Mouse (Mus musculus): ENCODE measurements around the gene Kcnab1.

Gene Kcnab1

DNA sequence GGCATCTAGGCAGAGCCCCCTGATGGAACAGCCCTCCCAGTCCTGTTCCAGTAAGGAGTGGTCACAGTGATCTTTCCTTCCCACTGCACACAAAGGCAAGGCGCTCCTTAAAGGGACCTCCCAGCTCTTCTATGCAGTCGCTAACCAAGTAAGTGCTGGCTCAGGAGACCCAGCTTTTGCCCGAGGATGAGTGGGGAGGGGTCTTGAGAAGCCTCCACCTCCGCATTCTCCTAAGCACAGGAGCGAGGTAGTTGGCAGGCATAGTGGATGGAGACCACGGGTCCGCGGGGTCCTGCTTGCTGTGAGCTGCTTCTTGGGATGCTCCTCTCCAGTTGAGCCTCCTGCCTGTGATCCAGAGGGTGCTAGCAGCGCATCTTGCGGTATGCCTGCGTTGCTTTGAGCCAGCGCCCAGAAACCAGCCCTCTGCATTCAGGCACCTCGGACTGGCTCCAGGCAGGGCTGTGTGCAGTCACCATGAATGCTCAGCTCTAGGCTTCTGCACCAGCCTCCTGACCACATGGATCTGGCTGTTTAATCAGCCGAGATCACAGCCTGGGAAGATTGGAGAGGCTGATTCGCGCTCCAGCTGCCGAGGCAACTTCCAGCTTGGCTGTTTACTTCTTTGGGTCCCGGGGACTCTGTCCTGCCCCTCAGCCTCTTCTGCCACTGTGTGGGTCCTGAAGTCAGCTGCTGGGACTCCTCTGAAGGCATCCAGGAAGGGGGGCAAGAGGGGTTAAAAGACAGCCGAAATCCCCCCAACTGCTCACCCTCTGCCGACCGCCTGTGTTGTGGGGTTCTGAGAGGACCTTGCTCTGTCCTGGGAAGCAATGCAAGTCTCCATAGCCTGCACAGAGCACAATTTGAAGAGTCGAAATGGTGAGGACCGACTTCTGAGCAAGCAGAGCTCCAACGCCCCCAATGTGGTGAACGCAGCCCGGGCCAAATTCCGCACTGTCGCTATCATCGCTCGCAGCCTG is at the start of gene Kcnab1:
Gene Kcnab1, plus strand, starts transcription at position 440 of the 977 bp plus-strand sequence.
- DNase-seq = no peak

DNA sequence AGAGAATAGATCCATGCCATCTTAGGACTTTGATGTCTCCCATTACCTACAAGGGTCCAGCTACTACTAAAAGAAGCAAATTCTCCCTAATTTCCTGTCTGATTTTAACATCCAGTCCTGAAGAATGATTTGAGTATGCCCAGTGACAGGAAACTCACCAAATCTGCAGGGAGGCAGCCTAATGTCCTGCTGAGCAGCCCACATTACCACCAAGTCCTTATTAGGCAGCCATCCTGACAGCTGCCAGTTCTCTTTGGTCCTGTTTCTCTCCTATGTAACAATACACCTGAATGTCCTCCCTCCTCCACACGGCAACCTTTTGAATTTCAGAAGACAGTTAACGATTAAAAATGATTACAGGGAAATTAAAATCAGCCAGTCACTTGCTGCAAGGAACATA is 20.9 kb upstream of the Kcnab1 start:
- DNase-seq = no peak

DNA sequence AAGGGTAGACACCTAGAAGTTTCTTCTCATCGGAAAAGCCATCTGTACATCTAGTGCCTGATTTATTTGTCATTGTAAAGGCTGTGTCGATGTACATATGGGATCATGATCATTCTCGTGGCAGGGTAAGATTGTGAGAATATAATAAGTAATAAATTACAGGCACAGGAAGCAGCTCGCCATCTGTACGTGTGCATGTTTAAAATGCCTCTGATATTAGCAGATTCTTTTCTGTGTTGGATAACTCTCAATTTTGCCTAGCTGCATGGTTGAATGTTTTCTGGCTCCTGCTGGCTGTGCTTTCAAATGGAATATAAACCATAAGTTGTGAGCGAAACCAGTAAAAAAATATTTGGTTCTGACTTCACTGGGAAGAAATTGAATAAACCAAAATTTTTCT is 5.1 kb upstream of the Kcnab1 start:
- no peak for DNase-seq

DNA sequence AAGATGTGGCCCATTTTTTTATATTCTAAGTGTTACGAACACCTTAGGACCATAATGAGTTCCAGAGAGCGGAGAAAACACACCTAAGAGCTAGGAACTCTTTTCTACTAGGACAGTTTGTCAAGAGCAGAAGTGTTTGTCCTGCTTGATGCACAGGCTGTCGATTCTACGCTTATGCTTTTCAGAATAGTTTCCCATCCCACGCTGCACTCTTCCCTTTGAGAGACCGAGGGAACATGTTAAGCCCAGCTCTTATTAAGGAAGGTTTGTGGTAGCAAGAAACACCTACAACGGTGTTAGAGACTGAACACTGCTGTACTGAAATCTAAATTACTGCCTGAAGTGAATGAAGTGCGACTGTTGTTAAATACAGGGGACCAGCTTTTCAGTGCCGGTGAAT is 1.0 kb downstream of the Kcnab1 start:
- no peak for DNase-seq

DNA sequence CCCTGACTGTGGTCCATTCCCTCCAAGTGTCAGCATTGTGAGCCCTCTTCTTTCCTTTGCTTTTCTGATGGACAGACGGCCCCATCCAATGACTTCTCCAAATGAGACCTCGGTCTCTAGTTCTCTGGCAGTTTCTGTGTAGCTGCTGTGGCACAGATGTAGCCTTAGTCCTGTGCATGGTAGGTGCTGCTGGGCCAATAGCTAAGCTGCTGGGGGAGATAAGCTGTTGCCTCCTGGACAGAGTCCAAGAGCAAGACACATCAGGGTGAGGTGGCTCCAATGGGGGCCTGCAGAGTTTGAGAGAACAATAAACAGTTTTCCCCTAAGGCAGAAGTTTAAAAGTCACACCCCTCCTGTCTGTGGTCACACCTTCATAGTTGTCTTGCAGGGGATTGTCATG is 2.0 kb downstream of the Kcnab1 start:
- DNase-seq = no peak

DNA sequence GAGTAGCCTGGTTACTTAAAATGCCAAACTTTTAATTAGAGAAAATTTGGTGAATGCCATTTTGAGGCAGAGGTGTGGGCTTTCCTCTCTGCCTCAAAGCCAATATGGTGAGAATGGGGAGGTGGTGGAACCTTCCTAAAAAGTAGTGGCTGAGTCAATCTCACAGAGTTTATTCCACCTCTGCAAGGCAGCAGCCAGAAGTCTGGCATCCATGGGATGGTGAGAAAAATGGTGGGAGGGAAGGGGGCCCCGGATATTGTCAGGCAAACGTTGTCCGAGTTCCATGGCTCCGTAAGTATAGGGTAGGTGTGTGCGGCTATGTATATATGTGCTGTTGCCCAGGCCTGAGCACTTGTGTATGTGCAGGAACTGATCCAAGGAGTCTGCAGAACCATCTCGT is 6.0 kb downstream of the Kcnab1 start:
- no peak for DNase-seq

DNA sequence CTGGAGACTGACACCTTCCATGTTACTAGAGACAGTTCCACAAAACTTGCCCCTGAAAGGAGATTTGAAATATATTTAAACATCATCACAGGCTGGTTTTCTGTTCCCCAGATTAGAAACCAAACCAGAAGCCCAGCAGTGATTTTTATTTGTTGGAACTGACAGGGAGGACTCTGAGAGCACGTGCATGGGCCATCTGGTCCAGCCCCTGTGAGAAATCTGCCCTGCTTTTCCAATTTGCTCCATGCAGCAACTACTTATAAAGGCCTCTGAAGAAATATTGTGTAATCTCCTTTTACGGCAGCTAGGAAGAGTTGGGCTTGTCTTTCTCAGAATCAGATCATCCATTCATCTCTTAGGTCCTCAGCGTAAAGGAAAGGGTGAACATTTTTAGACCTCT is 7.8 kb downstream of the Kcnab1 start:
- DNase-seq = no peak

DNA sequence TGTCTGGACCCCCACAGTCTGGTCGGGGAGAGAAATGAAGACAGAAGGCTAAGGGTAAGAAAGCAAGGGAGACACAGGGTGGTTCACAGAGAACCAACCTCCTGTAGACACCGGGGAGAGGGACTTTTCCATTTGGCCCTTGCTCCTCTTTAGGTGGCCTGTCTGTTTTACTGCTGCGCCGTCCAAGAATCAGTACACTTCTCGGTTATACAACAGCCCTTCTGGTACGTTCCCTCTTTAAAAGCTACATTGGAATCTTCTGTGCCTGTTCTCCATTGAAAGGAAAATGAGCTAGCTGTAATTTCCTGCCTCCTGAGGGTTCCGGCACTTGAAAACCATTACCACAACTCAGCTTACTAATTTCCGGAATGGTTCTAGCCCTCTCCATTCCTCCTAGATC is 8.2 kb downstream of the Kcnab1 start:
- DNase-seq = no peak

DNA sequence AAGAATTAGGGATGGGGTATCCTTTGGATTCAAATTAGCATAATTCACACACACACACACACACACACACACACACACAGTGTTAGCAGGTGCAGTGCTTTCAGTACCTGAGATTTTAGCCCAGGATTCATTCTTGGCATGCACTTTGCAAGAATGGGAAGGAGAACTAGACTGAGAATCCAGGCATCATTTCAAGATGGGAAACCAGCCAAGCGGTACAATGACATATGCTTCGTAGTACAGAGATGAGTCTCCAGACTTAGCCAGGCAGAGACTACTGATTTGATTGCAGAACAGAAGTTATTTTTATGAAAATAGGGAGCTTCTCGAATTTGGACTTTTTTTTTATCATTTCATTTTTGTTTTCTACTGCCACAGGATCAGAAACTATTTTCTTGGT is 15.8 kb downstream of the Kcnab1 start:
- DNase-seq = no peak

DNA sequence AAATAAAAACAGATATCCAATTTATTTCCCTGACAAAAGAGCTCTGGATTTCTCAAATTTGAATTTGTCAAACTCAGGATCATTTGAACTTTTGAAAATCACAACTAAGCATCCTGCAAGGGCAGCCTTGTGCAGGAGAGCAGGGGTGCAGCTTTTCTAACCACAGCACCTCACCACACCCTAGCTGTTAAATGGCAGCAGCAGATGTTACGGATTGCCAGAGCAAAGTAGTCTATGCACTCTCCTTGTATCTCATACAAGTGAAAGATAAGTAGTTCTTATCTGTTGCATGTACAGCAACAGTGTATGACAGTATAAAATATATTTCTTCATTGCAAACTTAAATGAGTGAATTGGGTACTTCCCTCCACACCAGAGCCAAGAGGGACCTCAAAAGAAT is 20.4 kb downstream of the Kcnab1 start:
- no peak for DNase-seq

DNA sequence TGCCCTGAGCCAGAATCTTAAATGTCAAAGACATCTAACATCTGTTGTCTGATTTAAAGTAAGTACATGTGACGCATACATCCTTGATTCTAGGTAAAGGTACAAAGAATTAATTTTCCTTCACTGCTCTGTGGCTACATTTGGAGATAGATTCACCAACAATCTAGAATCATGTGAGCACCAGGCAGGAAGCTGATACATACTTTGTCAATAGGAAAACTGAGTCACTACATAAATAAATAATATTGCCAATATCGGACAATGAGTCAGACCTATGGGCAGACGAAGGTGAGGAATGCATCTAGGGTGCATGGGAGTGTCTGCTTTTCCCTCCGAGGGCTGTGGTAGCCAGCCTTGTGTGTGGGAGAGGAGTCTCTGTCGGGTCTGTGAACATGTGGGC is 25.7 kb downstream of the Kcnab1 start:
- DNase-seq = no peak

DNA sequence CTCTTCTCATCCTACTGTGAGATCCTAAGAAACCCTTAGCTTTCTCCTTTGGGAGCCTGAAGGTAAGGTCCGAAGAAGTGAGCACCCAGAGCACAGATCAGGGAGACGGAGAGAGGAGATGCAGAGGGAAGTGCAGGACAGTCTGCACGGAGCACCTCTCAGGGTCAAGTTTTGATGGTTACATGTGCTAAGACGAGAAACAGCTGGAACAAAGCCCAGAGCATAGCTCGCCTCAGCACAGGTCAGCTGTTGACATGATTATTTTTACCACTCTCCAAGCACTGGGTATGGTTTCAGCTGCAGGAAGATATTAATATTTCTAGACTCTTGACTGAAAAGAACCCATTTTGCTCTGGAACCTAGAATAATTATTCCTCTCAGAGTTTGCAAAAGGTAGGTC is 27.7 kb downstream of the Kcnab1 start:
- no peak for DNase-seq

DNA sequence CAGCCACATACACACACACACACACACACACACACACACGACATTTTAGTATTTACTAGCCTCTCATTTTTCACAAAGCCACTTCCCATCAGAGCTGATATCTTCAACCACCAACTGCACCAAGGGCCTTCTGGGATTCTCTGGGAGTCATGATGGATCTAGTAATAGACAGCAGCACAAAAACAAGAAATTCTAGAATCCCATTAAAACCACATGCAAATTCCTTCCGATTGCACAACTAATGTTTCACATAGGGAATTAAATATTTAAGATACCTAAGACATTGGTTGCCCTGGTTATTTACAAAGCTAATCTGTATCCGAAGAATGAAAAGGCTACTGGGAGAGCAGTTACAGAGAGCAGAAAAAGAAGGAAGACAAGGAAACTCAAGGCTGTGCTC is 29.6 kb downstream of the Kcnab1 start:
- DNase-seq = no peak

DNA sequence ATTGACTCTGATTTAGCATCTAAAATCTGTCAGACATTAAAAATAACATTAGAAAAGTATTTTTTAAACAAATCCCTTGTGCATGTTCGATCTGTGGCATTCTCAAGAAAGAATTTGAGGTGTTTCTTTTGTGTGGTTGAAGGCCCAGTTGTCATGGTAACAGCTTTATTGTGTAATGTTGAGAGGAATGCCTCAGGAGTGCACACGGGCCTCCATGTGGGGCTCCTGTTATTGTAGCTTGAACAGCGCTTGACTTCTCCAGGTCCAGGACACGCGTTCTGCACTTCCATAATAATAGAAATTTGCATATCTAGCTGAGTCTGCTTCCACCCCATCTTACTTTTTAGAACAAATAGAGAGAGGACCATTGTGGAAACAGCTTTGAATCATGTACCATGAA is 36.0 kb downstream of the Kcnab1 start:
- DNase-seq = no peak

DNA sequence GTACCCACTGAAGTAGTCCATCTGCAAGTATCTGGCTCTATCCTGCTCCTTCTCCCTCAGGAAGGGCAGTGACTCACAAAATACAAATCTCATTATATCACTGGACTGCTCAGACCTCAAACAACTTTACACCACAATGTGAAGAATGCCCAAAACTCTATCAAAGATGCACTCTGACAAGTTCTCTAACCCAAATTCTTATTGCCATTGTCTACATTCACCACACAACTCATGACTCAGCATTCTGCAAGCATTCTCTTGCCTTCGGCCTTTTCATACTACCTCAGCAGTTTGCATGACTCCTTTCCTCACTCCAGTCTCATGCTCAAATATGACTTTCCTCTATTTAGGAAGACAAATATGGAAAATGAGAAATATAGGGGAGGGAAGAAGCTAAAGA is 42.6 kb downstream of the Kcnab1 start:
- DNase-seq = no peak

DNA sequence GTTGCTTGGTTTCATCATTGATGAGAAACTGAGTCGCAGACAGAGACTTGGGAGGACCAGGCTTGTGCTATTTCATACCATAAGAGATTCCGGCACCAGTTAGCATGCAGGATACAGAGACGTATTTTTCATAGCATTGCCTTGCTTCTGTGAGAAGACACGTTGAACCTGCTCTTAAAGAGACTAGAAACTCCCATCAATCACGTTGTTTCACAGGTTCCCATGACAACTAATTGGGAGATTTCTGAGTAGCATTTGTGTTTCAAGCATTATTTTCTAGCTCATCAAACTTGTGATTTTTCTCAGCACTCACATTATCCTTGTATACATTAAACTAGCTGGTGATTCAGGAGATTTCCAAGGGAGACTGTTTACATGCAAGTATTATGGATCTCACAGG is 63.8 kb downstream of the Kcnab1 start:
- no peak for DNase-seq

DNA sequence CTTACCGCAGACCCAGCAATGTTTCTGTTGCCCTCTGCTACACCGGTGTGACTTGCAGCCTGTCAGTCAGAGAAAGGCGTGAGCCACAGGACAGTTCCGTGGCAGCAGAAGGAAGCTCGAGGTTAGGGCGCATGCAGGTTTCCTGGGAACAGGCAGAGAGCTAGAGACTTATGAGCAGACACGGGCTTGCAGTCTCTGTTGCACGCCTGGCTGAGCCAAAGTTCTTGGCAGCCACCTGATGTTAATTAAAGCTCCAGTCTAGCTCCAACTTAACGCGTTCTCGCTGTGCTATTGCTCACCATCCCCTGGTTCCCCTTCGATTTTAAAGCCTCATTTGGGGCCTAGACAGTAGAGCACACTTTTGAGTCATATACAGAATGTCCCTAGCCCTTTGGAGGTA is 65.4 kb downstream of the Kcnab1 start:
- no peak for DNase-seq

DNA sequence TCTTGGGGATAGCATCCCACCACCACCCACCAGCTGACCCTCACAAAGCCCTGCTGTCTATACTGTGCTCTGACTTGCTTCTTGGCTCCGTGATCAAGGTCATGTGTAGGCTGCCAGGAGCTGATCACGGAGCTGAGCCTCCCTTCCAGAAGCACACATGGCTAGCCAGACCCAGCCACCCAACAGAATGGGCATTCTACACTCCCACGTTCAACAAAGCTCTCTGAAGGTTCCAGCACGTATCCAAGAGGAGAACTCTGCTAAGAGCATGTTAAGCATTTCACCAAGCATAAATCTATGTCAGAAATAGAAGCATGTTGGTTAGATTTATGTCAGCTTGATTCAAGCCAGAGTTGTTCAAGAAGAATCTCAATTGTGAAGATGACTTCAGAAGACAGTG is 66.6 kb downstream of the Kcnab1 start:
- DNase-seq = no peak

DNA sequence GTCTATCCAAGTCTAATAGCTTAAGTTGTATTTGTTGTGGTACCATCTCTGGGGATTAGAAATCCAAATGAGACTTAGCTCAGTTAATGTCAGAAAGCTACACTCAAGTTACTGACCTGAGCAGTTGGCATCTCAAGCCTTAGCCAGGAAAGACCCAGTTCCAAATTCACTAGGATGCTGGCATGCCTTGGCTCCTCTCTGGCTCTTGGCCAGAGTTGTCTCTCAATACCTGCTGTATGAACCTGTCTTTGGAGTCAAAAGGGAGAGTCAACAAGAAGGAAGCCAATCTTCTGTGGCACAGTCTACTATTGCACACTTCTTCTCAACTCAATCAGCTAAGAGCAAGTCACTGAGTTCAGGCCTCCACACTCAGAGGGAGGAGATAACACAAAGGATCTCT is 67.7 kb downstream of the Kcnab1 start:
- no peak for DNase-seq

DNA sequence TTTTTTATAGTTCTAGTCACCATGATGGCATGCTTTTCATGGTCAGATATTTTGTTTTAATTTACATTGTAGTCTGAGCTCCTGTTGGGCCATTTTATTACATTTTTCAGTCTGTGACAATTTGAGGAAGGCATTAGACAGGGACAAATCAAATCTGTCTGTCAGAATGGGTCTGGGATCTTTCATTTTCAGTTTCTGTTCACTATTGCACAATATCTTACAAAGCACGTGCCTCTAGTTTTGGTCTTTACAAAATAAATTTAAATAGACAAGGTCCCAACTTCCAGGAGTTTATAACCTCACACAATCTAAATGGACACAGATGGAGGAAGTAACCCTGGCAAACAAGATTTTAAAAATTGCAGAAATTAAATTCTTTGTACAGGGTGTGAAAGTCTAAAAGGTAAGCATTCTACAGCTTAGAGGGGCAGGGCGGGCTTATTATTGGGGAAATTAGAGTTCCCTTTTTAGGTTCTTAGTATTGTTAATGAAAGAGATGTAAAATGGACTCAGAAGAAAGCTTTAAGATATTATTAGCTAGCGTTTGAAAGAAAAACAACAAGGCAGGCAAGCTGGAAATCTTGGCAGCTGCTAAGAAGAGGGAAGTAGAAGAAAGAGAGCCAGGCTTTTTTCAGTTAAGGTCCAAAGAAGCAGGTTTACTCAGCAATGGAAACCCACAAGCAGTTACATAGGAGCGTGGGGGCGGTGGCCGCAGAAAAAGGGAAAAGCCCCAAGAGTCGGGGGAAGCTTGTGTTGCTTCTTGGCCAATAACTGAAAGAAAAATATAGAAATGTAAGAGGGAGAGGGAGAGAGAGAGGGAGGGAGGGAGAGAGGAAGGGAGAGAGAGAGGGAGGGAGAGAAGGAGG is 78.9 kb downstream of the Kcnab1 start:
- DNase-seq = no peak

DNA sequence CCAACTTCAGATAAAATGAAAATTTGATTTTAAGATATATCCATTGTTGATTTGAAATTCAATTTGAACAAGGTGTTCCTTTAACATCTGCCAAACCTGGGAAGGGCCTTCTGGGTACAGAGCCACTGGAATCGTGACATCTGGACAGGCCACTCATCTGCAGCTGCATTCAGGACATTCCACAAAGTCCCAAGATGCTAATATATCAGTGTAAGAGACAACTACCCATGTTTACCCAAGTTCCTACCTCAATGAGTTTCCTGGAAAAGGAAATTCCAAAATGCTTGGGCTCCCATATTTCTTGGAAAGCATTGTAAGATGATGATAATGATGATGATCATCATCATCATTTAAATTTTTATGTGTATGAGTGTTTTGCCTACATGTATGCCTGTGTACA is 91.4 kb downstream of the Kcnab1 start:
- DNase-seq = no peak

DNA sequence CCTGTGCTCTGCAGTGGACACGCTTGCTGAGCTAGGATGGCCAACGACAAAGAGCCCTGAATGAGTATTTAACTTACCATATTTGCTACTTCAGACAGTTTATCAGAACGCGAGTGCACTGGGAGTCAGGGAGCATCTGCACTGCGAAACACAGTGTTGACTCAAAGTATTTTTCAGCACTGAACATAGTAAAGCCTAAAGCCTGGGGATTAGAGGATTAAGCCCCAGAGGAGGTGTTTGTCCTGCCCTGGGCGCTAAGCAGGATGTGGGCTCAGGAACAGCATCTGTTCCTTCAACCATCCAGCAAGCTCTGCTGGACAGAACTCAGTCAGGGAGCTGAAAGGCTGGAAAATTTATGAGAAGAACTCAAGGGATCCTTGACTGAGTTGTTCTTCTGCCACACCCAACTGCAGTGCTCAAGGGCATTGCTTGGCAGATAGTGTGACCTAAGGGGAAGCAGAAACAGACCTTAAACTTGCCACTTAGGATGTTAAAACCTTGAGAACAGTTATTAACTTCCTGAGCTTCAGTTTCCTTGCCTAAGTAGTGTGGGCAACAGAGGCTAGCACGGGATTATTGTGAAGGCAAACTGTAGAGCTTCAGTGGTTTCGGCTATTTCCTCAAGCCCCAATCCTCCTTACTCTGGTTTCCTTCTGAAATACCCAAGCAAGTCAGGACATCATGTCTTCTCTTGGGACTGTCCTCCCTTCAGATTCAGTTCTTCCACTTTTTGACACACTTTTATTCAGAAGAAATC is 94.4 kb downstream of the Kcnab1 start:
- no peak for DNase-seq

DNA sequence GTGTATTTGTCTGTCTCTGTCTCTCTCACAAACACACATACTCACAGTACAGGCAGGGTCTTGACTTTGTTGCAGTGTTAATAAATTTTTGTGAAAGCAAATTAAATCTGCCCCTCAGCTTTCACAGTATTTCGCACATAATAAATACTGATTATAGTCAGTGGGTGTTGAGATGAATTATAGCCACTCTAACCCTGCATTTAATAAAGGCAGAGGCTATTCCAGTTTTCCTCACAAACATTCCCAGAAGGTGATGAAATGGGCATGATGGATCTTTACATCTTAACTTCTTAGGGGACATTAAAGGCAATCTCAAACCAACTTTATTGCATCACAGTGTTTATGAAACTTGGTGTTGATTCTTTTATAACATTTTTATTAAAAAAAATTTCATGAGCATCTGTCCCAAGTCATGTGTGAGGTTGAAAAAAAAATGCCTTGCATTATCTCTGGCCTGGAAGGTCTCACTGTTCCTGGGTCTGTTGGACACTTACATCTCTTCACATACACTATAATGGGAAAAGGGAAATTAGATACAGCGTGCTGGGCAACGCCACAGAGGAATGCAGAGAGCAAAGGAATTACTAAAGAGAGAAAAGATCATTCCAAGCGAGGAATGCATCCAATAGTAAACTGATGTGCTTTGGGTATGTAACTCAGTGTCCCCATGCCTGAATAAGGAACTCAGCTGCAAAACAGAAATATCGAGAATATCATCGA is 95.3 kb downstream of the Kcnab1 start:
- DNase-seq = no peak
